Mouse (Mus musculus) 3T3-L1 (cell line): Measurements from ENCODE around the gene Rplp0.
"Not testable (repeated sequence)": the region's sequence is repeated elsewhere in the genome, so short reads cannot be mapped to it uniquely, and the experiment has no call there.

Experiments used
- DNase-seq: peaks from one replicate; pipeline ENCODE4 v3.0.0-alpha.2; 2015; ENCODE audit warnings: low read depth, low spot score

Rplp0 gene

DNA sequence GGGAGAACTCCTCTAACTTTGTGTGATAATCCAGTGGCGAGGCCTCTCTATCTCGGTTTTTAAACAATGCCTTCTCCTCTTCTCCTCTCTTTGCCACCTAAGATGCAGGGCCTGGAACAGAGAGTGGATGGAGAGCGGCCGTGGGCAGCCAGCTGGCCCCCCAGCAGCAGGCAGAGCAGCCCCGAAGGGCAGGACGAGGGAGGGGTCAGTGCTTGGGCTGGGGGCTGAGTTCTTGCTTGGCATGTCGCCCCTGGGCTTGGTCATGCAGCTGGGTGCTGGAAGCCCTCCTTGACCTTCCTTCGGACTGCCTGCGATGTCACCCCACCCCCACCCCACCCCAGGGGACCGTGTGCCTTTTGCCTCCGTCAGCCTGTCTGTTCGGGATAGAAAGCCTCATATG, 7.9 kb upstream of the Rplp0 start:
- DNase-seq = no peak

DNA sequence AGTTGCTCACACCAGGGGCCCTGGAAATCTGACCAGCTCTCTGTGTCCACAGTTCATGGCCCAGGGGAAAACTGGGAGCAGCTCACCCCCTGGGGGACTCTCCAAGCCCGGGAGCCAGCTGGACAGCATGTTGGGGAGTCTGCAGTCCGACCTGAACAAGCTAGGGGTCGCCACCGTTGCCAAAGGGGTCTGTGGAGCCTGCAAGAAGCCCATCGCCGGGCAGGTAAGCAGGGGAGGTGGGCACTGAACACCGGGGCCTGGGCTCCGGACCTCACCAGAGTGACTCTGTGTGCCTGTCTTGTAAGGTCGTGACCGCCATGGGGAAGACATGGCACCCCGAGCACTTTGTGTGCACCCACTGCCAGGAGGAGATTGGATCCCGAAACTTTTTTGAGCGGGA, 7.5 kb upstream of the Rplp0 start:
- no peak for DNase-seq

DNA sequence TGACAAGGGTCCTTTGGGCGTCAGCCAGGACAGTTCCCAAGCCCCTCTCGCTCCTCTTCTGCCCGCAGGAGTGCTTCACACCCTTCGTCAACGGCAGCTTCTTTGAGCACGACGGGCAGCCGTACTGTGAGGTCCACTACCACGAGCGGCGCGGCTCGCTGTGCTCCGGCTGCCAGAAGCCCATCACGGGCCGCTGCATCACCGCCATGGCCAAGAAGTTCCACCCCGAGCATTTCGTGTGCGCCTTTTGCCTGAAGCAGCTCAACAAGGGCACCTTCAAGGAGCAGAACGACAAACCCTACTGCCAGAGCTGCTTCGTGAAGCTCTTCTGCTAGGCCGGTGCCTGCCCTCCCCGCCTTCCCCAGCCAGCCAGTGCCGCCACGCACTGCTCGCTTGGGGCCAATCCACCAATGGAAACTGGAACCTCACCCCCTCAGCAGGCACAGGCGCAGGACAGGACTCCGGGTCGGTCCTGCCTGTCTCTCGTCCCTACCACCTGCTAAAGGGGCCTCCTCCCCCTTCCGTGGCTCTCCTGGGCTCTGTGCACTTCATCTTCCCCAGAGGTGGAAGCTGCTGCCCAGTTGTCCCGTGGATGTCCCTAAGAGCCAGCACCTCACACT, 5.4 kb upstream of the Rplp0 start:
- DNase-seq = no peak

DNA sequence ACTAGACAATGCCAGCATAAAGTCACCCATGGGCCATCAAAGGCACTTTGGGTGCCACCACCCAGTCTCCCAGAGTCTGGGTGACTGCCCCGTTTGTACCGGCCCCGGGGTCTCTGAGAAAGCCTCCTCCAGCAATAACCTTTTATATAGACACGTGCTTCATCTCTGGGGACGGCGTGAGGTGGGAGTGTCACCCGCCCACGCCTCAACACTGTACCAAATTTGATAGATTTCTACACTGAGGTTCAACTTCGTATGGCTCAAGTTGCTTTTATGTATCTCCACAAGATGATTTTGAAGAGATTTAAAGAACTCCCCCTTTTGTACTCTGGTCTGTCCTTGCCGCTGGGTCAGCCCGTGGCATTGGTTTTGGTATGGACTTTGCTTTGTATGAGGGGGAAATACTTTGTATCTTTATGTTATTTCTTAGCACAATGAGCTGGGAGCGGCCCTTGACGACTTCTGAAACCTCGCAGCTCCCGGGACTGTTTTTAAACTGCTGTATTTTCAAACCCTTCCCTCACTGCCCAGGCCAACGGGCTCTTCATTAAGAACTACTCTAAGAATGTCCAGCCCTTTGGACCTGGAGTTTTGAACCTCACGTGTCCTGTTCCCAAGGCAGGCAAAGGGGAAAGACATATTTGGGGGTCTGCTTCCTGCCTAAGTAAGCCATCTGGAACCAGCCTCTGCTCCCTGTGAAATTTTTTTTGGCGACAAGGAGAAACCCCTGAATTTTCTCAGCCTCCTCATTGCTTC, 4.6 kb upstream of the Rplp0 start:
- DNase-seq = no peak

DNA sequence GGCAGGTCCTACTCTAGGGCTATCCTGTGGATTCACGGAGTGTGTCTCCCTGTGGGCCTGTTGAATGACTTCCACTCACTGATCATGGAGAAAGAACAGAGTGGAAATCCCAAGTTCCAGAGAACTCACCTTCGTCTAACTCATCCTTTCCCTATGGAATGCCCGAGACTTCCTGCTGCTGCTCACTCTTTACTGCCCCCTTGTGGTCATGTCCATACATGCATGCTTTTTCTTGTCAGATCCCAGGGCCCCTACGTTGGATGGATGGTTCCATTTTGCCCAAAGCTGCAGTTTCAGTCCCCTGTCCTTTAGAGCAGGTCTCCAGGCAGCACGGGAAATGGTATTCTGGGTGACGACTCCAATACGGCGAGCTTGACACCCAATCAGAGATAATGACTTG, 3.0 kb upstream of the Rplp0 start:
- peak; percentile 92 for DNase-seq

DNA sequence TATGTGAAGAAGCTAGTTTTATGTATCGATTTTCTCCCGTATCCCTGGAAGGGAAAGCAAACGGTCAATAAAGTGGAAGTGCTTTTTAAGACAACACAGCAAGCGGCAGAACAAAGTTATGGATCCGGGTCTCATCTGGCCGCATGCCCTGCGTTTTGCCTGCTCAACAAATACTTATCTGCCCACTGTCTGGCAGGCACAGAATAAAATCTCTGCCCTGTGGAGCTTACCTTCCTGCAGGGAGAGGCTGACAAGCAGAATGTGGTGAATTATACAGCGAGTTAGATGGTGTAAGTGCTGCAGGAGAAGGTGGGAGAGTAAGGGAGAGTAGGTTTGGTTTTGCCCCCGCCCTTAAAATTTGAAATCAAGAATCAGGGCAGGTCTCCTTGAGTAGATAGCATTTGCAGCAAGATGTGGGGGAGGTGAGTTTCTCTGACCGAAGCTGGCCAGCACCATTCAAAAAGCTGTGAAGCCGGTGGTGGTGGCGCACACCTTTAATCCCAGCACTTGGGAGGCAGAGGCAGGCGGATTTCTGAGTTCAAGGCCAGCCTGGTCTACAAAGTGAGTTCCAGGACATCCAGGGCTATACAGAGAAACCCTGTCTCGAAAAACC, 979 bp upstream of the Rplp0 start:
- no peak for DNase-seq

DNA sequence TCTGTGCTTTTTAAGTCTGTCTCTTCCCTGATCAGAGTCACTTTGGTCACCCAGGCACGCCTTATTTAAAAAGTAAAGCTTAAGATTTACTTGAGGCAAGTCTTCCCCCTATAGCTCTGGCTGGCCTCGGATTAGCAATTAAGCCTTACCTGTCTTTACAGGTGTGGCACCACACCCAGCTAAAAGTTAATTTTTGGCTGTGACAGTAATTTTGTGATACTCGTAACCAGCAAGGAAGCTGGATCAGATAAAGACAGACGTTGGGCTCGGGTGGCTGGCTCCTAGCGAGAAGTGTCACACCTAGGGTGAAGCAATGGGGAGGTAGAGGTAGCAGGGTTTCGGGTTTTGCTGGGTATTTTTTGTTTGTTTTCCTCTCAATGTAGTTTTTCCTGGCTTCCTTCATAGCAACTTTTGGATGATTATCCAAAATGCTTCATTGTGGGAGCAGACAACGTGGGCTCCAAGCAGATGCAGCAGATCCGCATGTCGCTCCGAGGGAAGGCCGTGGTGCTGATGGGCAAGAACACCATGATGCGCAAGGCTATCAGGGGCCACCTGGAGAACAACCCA, 1.2 kb downstream of the Rplp0 start:
- no peak for DNase-seq

DNA sequence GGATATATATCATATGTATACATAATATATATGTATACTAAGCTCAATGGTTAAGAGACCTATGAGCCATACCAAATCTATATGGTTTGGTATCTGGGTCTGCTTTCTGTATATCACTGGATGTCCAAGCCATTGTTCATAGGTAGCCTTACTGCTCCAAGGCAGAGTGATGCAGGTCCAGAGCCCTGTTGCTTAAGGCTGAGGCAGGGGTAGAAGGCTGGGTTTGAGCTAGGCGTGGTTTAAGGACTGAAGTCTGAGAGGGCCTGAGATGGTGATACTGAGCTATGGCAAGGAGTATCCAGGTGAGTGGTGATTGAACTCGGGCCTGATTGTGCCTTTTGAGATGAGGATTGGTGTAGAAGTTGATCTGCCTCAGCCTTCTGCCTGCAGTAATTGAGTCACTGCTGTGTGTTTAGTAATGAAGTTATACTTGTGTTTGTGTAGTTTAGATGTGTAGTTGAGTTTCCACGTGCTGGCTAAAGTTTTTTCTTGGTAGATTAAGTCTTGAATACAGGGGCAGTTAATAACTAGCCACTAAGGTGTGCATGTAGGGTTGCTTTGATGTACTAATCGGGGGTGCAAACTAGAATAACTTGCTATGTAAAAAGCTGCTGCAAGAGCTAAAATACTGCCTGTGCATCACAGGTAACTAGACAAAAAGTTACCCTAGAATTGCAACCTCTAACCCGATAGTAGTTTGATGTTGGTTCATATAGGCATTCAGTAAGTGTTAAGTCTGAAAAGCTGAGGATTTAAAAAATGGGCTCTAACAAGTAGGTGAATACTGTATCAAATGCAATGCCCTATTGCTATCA, 4.7 kb downstream of the Rplp0 start:
- DNase-seq = peak; percentile 51

DNA sequence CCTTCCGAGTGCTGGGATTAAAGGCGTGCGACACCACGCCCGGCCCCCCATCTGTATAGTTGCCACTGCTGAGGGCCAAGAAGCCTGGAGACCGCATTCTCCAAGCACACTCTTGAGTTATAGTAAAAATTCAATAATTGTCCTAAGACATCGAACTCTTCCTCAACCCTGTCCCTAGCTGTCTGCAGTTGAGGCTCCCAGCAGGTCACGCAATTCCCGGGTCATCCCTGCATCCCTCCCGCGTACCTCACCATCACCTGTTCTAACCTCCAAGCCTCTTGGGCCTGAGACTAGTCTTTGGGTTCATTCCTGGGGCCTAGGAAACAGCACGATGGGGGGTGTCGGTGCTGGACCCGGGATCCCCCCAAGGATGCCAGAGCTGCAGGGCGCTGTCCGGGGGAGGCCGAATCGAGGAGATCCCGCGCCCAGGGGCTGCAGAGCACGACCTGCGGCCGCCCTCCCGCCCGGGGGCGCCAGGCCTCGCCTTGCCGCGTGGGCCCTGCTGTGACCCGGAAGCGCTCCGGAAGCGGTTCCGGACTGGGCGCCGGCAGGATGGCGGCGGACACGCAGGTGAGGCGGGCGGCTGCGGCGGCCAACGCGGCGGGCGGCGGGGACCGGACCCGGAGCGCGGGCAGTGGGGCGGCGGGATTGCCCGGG, 5.6 kb downstream of the Rplp0 start, which contains the start of gene Gcn1l1:
Gene Gcn1l1, plus strand, starts transcription at position 518 of the 657 bp plus-strand sequence.
- DNase-seq = peak; percentile 61

DNA sequence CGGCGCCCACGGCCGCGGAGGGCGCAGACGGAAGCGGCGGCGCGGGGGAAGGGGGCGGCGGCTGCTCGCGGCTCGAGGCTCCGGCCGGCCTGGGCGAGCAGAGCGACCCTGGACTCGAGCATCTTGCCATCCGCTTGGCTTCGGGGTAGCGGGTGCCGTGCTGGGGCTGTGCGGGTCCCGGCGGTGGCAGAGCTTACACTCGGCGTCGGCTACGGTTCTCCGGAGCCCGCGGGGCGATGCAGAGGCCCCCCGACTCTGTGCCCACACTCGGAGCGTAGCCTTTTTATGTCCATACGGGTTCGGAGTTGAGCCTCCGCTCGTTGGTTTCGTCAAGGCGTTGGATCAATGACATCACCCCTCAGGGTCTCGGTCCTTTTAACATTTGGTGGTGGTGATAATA, 6.1 kb downstream of the Rplp0 start:
- peak; percentile 33 for DNase-seq

DNA sequence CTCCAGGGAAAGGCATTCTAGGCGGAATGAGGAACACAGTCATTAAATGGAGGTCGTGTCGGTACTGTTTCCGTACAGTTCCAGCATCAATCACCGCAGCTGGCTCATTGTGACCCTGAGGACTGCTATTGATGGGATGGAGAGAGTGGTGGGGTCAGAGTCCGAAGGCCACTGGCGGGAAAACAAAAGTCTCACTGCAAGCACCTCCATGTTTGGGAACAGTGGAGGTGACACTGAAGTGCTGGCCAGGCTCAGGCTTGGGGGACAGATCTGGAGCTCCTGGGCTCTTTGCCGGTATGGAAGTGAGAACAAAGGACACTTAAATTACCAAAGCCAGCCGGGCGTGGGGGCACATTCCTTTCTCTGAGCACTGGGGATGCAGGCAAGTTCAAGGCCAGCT, 9.4 kb downstream of the Rplp0 start:
- DNase-seq = no peak

DNA sequence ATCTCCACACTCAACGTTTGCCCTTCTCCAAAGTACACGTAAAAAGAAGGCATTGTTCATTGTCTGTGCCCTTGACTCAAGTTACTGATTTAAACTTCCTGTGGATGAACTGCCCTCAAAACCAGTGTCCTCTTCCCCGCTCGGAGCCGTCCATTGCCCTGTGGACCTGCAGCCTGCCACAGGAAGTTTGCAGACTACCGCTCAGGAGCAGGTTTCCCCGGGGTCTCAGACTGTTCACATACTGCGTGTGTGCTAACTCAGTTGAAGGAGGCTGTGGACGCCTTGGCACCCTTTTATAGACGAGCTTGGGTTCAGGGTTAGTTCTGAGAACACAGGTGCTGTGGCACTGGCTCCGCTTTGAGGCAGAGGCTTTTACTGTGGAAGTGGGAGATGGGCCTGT, 10.0 kb downstream of the Rplp0 start:
- DNase-seq = no peak

DNA sequence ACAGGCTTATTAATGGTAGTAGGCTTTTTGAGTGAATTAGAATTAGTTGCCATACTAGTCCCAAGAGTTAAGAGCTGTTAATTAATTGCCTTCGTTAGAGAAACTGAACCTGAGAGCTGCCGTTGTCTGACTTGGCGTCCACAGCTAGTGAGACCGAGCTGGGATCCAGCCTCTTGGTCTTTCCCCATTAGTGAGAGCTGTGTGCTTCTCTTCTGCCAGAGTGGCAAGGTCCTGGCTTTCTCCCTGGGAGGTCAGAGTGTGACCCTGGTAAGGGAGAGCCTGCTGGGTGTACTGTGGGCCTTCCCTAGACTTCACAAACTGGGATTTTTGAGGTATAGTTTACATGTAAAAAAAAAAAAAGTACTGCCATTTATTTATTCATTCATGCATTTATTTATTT, 10.5 kb downstream of the Rplp0 start:
- no peak for DNase-seq

DNA sequence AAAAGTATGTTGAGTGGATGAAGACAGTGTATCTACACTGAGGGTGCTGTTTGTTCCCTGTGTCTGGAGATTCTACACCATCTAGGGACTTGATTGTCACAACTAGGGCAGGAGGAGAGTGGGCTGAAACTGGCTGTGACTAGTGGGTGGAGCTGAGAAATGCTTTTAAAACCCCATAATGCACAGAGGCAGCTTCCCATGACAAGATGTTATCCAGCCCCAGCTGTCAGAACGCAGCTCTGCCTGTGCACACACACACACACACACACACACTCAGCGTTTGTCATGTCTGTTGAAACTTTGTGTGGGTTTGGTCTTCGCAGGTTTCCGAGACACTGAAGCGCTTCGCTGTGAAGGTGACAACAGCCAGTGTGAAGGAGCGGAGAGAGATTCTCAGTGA, 11.8 kb downstream of the Rplp0 start:
- DNase-seq = no peak

DNA sequence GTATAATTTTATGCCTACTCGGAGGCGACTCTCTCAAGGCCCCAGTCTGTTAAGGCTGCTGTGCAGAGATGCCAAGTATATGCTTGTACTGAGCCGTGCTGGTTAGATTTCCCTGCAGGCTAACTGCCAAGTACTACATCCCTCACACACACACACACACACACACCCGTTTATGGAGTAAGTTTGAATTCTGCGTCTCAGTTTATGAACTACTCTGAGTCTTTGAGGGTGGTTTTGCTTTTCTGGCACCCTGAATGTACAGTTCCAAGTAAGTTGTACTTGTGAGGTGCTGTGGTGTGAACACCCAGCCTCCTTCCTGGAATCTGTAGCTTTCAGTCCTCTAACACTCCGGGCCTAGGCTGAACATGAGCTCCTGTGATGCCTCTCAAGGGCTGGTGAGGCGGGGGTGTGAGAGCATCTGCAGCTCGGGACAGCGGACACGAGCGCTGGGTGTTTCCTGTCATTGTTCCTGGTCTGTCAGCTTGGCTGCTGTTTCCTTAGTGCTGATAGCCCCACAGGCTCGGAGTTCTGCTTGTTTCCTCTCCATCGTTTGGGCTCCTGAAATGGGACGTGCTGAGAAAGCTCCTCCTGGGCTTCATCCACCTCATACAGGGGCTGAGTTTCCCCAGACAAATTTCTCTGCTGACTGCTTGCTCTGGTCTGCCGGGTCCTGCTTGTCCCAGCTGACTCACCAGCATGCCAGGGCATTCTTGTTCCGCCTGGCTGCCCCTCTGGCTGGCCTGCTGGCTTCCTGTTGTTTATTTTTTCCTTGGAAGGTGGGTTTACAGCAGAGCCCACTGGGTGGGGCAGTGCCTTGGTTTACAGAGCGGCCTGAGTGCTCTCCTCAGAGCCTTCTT, 13.6 kb downstream of the Rplp0 start:
- DNase-seq = peak; percentile 44

DNA sequence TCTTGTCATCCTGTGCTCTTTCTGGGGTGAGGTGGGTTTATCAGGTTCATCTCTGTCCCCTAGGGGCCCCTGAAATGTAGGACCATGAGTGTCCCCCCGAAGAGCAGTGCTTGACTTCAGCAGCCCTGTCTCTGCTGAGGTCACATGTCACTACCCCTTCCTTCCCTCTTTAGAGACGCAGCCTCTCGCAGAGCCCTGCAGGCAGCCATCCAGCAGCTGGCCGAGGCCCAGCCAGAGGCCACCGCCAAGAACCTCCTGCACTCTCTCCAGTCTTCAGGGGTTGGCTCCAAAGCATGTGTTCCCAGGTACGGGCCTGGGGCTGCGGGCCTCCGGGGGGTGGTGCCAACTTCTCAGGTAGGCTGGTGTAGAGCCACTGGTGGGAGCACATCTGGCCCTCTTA, 15.7 kb downstream of the Rplp0 start:
- DNase-seq = no peak

DNA sequence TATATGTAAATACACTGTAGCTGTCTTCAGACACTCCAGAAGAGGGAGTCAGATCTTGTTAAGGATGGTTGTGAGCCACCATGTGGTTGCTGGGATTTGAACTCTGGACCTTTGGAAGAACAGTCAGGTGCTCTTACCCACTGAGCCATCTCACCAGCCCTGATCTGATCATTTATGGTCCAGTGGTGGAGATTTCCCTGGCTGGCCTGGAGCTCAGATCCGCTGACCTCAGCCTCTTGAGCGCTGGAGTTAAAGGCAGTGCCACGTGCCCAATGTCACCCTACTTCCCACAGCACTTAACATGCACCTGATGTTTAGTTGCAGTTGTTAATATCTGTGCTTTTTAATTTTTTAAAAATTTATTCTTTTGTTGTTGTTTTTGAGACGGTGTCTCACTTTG, 18.4 kb downstream of the Rplp0 start:
- DNase-seq = not testable (repeated sequence)

DNA sequence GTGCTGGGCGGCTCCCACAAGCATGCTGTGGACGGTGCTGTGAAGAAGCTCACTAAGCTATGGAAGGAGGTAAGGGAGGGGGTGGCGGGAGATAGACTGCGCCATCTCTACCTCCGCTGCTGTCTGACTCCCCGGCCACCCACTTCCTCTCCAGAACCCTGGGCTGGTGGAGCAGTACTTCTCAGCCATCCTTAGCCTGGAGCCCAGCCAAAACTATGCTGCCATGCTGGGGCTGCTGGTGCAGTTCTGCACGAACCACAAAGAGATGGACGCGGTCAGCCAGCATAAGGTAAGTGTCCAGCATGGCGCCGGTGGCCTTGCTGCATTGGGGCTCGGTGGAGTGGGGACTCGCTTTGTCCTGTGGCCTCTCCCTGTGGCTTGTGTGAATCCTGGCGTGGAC, 19.7 kb downstream of the Rplp0 start:
- DNase-seq = no peak

DNA sequence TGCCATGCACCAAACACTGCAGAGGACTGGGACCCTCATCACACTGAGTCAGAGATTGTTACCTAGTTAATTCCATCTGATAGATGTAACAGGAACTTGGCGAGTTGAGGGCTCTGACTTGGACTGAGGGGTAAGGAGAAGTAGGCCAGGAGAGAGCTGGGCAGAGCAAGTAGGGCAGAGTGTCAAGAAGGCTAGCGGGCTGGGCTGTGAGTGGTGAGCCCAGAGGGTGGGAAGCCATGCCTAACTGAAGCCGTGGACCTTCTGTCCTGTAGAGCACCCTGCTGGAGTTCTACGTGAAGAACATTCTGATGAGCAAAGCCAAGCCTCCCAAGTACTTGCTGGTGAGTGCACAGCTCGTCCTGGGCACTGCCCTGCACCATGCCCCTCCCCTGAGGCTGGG, 20.1 kb downstream of the Rplp0 start:
- no peak for DNase-seq

DNA sequence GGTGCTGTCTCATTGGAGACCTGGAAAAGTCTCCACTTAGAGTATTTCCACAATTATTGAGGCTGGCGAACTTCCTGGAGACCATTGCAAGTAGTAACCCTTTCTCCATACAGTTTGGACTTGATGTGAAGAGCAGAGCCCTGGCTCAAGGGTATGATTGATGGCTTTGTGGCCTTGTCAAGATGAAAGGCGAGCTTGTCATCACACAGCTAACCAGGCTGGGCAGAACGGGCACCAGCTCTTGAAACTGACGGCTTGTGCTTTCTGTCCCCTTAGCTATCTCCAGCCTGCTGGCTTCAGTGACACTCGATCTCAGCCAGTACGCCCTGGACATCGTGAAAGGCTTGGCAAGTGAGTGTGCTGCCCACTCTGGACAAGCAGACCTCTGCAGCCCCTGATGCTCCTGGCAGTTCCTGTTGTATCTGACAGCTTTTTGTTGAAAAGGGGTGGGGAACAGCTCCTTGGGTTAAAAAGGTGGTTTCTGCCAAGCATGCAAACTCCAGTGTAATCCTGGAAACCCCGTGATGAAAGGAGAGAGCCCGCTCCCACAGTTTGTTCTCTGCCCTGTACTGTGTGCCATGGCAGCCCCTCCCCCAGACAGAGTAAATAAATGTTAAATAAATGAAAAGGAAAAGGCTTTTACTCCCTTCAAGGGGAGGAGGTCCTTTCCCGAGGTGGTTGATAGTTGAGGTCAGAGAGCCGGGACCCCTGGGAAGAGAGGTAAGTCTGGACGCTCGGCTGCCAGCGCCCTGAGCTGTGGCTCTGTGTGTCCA, 21.1 kb downstream of the Rplp0 start:
- DNase-seq = no peak
